Mouse (Mus musculus) testis, adult 2 months (tissue): ENCODE results near the gene Mlip. TPM values are rescaled to one million over a fixed set of nuclear protein-coding genes. Genes with fewer than 3 reads are reported as not detected.

Experiments used
- H3K27ac ChIP-seq: fragments of 200-500 bp; 2 replicates; pipeline ENCODE4 v1.5.1; 2012; ENCODE audit warnings: low read depth, low read length; ENCODE audit not compliant: control insufficient read depth, insufficient read depth
- H3K27me3 ChIP-seq: fragments of 200-500 bp; 2 replicates; pipeline ENCODE4 v1.6.1; 2012; ENCODE audit warnings: mild to moderate bottlenecking, low read length, moderate library complexity; ENCODE audit not compliant: control insufficient read depth, insufficient read depth
- H3K36me3 ChIP-seq: fragments of 200-500 bp; 2 replicates; pipeline ENCODE4 v1.6.1; 2012; ENCODE audit warnings: mild to moderate bottlenecking, low read length; ENCODE audit not compliant: control insufficient read depth, insufficient read depth
- H3K4me1 ChIP-seq: fragments of 200-500 bp; 2 replicates; pipeline ENCODE4 v1.6.1; 2012; ENCODE audit warnings: low read length; ENCODE audit not compliant: control insufficient read depth, insufficient read depth
- H3K4me3 ChIP-seq: fragments of 200-500 bp; 2 replicates; pipeline ENCODE4 v1.5.1; 2012; ENCODE audit warnings: low read depth, mild to moderate bottlenecking, low read length, moderate library complexity, mixed read lengths; ENCODE audit not compliant: control insufficient read depth
- CTCF ChIP-seq: fragments of 200-500 bp; IDR thresholded peaks from 2 replicates; pipeline ENCODE4 v1.5.1; 2012; ENCODE audit warnings: low read depth, mild to moderate bottlenecking, inconsistent platforms, low read length, moderate library complexity; ENCODE audit not compliant: control insufficient read depth, insufficient read depth, insufficient replicate concordance
- POLR2A ChIP-seq: fragments of 200-500 bp; IDR thresholded peaks from 2 replicates; pipeline ENCODE4 v1.6.1; 2012; ENCODE audit warnings: low read depth, mild to moderate bottlenecking, inconsistent platforms, low read length, moderate library complexity; ENCODE audit not compliant: control insufficient read depth
- polyA plus RNA-seq: library from polyadenylated mRNA; depleted of rRNA; stranded (reverse); fragments of >200 nt; gene quantifications from 2 replicates; pipeline ENCODE4 v1.2.3, GENCODE M21; 2012

Mlip gene
- polyA plus RNA-seq, 1 experiment = 2.4 TPM

DNA sequence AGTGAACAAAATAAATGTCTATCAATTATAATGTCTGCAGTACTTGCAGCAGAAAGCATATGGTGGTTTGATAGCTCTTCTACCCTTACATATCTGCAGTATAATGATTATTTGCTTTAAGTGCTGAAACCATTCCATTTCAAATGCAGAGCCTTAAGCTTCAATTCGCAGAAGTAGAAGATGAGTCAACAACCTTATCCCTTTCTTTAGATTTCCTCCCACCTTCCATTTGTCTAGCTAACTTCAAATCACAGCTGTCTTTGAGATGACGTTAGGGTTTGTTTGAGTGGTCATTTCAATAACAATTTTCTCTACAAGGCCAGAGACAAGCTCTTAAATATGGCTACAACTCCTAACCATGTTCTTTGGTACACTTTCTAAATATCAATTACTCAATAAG is 47.4 kb downstream of the Mlip start:
- Histone ChIP-seq H3K4me3 (no peak overlapping the region), H3K27ac (no peak overlapping the region), H3K36me3 (no peaks in the 10 kb centered on the region), H3K27me3 (no peaks in the 10 kb centered on the region), H3K4me1 (no peaks in the 10 kb centered on the region)
- no peak for TF ChIP-seq CTCF
- TF ChIP-seq POLR2A = no peak

DNA sequence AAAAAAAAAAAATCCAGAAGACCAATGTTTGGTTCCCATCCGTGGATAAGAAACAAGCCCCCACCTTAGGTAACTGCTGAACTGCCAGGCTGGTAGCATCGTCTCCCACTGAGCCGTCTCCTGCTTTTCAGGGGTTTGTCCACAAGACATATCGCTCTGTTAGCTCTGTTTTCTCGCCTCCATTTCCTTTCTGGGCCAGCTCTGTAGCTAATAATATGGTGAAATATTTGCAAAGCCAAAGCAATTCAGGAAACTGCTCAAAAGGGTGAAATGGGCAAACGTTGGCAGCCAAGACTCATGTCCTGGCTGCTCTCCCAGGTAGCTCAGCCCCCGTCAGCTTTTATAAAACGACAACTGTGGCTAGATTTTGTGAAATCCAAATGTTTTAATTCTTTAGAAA is 50.4 kb downstream of the Mlip start:
- Histone ChIP-seq H3K4me1 (no peaks in the 10 kb centered on the region), H3K4me3 (no peak overlapping the region), H3K36me3 (no peaks in the 10 kb centered on the region), H3K27ac (no peak overlapping the region), H3K27me3 (no peaks in the 10 kb centered on the region)
- no peak for TF ChIP-seq CTCF
- TF ChIP-seq POLR2A = no peak

DNA sequence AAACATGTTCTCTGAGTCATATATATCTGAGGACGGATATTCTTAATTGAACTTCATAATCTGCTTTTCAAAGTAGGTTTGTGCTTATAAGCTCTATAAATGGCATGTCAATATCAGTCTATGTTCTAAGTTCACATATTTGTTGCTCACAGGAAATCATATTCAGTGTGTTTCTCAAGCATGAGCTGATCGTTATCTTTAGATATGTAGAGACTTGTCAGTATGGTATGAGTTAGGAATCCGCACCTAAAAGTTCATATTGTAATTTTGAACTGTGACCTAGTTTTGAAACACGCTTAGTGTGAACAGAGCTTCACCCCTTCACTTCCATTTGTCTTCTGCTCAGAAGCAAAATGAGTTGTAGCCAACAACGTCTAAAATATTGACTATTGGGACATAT is 64.8 kb downstream of the Mlip start:
- H3K27ac ChIP-seq = no peak overlapping the region
- no peaks in the 10 kb centered on the region for H3K4me1 ChIP-seq

DNA sequence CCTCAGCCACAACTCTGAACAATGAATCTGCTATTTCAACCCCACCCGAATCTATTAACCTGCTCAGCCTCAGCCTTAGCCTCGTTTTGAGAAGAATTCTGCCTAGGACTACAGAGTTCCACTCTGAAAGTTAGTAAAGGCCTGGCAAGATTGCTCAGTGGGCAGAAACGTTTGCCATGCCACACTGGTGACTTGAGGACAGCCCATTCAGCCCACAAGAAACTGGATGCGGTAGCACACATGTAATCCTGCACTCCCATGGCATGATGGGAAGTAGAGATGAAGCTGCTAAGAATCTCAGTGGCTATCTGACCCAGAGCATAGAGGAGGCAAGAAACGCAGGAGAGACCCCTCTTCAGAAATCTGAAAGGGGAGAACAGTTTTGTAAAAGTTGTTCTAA is 73.4 kb downstream of the Mlip start:
- TF ChIP-seq CTCF (no peak), POLR2A (no peak)
- Histone ChIP-seq H3K4me1 (no peaks in the 10 kb centered on the region), H3K27ac (no peak overlapping the region), H3K36me3 (no peaks in the 10 kb centered on the region), H3K4me3 (no peak overlapping the region), H3K27me3 (no peaks in the 10 kb centered on the region)

More for the DNA sequence above, 64.8 kb downstream of the Mlip start:
- no peak for TF ChIP-seq CTCF
- no peak for TF ChIP-seq POLR2A
- no peaks in the 10 kb centered on the region for H3K36me3 ChIP-seq
- H3K4me3 ChIP-seq = no peak overlapping the region
- H3K27me3 ChIP-seq = no peaks in the 10 kb centered on the region

DNA sequence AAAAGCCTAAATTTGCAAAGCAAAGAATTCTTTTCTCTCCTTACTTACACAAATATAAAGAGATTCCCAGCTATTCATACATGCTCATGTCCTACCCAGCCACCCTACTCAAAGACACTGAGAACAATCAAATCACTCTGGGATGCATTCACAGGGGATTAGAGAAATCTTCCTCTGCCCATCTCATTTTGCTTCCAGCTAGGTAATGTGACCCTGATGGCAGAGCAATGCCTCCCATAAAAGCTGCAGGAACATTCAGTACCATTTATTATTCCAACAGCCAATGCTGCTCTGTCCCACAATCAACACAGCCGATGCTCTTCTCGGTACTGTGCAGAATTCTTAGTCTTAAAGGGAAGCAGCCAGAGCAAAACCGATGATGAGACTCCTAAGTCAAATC is 74.7 kb downstream of the Mlip start:
- Histone ChIP-seq H3K4me1 (no peaks in the 10 kb centered on the region), H3K27ac (no peak overlapping the region), H3K27me3 (no peaks in the 10 kb centered on the region), H3K4me3 (no peak overlapping the region), H3K36me3 (no peaks in the 10 kb centered on the region)
- TF ChIP-seq POLR2A = no peak
- TF ChIP-seq CTCF = no peak

DNA sequence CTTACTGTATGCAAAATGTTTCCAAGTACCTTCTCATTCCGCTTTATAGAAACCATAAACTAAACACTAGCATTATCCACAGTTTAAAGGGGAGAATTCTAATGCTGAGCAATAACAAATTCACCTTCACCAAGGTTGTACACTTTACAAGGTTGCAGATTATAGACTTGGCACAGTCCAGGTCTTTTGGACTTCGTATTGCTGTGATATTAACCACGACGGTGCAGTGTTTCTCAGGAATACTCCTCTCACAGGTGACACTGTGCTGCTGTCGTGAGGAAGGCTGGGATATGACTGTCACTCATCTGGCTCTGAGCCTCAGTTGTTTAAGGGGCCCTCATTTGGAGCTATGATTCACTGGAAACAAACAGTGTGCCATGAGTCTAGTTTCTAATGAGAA is 75.5 kb downstream of the Mlip start:
- H3K27me3 ChIP-seq = no peaks in the 10 kb centered on the region
- TF ChIP-seq CTCF (no peak), POLR2A (no peak)
- no peaks in the 10 kb centered on the region for H3K36me3 ChIP-seq
- no peaks in the 10 kb centered on the region for H3K4me1 ChIP-seq
- H3K4me3 ChIP-seq = no peak overlapping the region
- H3K27ac ChIP-seq = no peak overlapping the region

DNA sequence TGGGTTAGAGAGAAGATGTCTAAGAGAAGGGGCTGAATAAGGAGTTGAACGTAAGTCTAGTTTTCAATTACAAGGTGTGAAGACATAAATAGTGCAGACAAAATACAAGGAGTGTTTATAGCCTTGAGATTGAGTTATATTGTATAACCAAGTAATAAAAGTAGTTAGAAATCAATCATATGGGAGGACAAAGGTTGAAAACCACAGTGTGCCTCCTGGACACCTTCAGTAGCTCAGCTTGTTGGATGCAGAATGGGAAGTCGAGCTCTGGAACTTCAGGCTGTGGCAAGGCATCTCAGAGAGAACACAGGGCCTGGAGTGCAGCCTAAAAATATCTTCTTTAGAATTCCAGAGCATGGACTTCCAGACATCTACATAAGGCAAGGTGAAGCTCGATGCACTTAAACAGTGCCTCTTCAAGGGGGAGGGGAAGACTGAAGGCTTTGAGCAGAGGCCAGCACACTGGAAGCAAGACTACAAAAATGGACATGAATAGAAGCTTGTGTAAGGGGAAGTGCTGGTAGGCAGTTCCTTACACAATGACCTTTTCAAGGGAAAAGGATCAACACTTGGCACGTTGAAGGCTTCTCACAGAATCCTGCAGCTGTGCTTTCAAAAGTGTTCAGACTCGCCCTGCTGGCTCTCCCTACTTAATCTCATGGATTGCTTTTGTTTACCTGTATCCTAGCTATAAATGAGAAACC is 76.2 kb downstream of the Mlip start:
- no peak overlapping the region for H3K4me3 ChIP-seq
- no peaks in the 10 kb centered on the region for H3K27me3 ChIP-seq
- no peaks in the 10 kb centered on the region for H3K4me1 ChIP-seq
- TF ChIP-seq CTCF = no peak
- TF ChIP-seq POLR2A = no peak
- no peak overlapping the region for H3K27ac ChIP-seq
- no peaks in the 10 kb centered on the region for H3K36me3 ChIP-seq
